16 mouse cellular contexts compared by ENCODE assay signal in the genomic region with DNA sequence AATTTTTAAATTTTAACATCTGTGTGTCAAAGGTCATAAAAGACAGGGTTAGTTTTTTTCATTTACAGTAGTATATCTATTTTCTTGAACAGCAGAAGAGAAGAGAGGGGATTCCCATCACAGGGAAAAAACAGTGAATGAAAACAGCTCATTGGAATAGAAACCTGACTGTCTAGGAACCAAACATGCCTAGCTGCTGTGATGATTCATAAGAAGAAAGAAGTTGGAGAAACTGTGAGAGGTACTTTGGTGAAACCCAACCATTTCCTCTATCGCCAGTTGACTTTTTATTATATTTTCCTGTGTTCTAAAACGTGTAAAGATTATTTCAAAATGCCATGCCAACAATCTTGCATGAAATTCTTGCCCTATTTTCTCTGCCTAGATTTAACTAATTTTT.
"Had no signal": no experiment of that assay in that cellular context is flagged by ENCODE, and none has a peak within 500 bp of the region (broad histone marks: within the 10 kb centered on the region; RNA-seq: fewer than 3 reads in every experiment).

No protein-coding gene starts in this region.

- H3K4me3 ChIP-seq: neural tube, embryonic 13.5 days; neural tube, embryonic 15.5 days; stomach, embryonic 15.5 days had no signal

- H3K27me3 ChIP-seq: neural tube, embryonic 13.5 days; neural tube, embryonic 15.5 days; stomach, embryonic 15.5 days had no signal

- H3K4me1 ChIP-seq: neural tube, embryonic 13.5 days; neural tube, embryonic 15.5 days; stomach, embryonic 15.5 days had no signal

- DNase-seq: retina, postnatal 1 day; right cerebral cortex, adult 18-20 months; right cerebral cortex, postnatal 14 days; right cerebral cortex, postnatal 25 days; right cerebral cortex, postnatal 4 days; spleen, adult 18-20 months; thymus, adult 18-20 months; thymus, adult 2 months; thymus, postnatal 14 days; thymus, postnatal 25 days; thymus, postnatal 36 days; thymus, postnatal 4 days had no signal

- H3K36me3 ChIP-seq: neural tube, embryonic 13.5 days; neural tube, embryonic 15.5 days; stomach, embryonic 15.5 days had no signal

- H3K9me3 ChIP-seq: neural tube, embryonic 13.5 days; neural tube, embryonic 15.5 days; stomach, embryonic 15.5 days had no signal

- H3K9ac ChIP-seq: neural tube, embryonic 13.5 days; neural tube, embryonic 15.5 days; stomach, embryonic 15.5 days had no signal

- H3K4me2 ChIP-seq: neural tube, embryonic 13.5 days; neural tube, embryonic 15.5 days; stomach, embryonic 15.5 days had no signal

- H3K27ac ChIP-seq: neural tube, embryonic 13.5 days; neural tube, embryonic 15.5 days; stomach, embryonic 15.5 days; stomach, postnatal 0 days had no signal
